Mouse (Mus musculus): ENCODE data around the gene 4933421I07Rik. TPM values are rescaled to one million over a fixed set of nuclear protein-coding genes. Genes with fewer than 3 reads are reported as not detected.

4933421I07Rik gene
- not detected in 2 replicates for polyA plus RNA-seq (2015; fragmentation: Nextera tagmentation; extraction: Ambion mirVana)

GRCm38 (mm10) chr7:42447850-42448249 lies at the start of gene 4933421I07Rik:
Gene 4933421I07Rik (minus strand): TSS chr7:42448120.

Other genes with a start within 250 kb of the 4933421I07Rik start
- not detected in 2 replicates for gene Vmn2r61, start 188.1 kb downstream of the 4933421I07Rik start, polyA plus RNA-seq (2015; fragmentation: Nextera tagmentation; extraction: Ambion mirVana)
- 5.5 and 6.1 TPM in 2 replicates for gene Zfp141, start 57.6 kb upstream of the 4933421I07Rik start, polyA plus RNA-seq (2015; fragmentation: Nextera tagmentation; extraction: Ambion mirVana)
- gene Gm21028, start 130.5 kb upstream of the 4933421I07Rik start, polyA plus RNA-seq (2015; fragmentation: Nextera tagmentation; extraction: Ambion mirVana) = not detected in 2 replicates
- 0.63 and 1.1 TPM in 2 replicates for gene Zfp977, start 144.4 kb upstream of the 4933421I07Rik start, polyA plus RNA-seq (2015; fragmentation: Nextera tagmentation; extraction: Ambion mirVana)
- gene Zfp976, start 194.5 kb upstream of the 4933421I07Rik start, polyA plus RNA-seq (2015; fragmentation: Nextera tagmentation; extraction: Ambion mirVana) = 1.5 and 2.0 TPM in 2 replicates
- gene Zfp975, start 244.6 kb upstream of the 4933421I07Rik start, polyA plus RNA-seq (2015; fragmentation: Nextera tagmentation; extraction: Ambion mirVana) = 4.8 and 6.4 TPM in 2 replicates